Mouse (Mus musculus) heart, adult 2 months (tissue): ENCODE results near the gene Spats1.

Experiments
- CTCF ChIP-seq: fragments of 200-600 bp; IDR thresholded peaks from 2 replicates; pipeline ENCODE4 v1.8.1; 2022; ENCODE audit warnings: antibody characterized with exemption, mild to moderate bottlenecking, moderate library complexity
- EP300 ChIP-seq: fragments of 200-500 bp; IDR thresholded peaks from 2 replicates; pipeline ENCODE4 v1.6.1; 2011; ENCODE audit warnings: low read depth, low read length, control low read depth; ENCODE audit not compliant: insufficient read depth
- POLR2A ChIP-seq: fragments of 200-500 bp; IDR thresholded peaks from 2 replicates; pipeline ENCODE4 v1.6.1; 2011; ENCODE audit warnings: mild to moderate bottlenecking, low read depth, low read length, control low read depth; ENCODE audit not compliant: insufficient read depth

- TF ChIP-seq CTCF (no peak), POLR2A (no peak), EP300 (no peak)
Measured at GRCm38 (mm10) chr17:45457487-45457886, 17.7 kb downstream of the Spats1 start.
